Mouse (Mus musculus) adrenal gland, adult (tissue): ENCODE measurements around the gene Hspg2.

ENCODE experiments used
- DNase-seq, 2 experiments: peaks; one replicate each; pipeline ENCODE4 v3.0.0; 2022 to 2023; ENCODE audit warnings: low spot score in 1 of 2; ENCODE audit not compliant: inconsistent age in 2 of 2

Gene Hspg2

DNA sequence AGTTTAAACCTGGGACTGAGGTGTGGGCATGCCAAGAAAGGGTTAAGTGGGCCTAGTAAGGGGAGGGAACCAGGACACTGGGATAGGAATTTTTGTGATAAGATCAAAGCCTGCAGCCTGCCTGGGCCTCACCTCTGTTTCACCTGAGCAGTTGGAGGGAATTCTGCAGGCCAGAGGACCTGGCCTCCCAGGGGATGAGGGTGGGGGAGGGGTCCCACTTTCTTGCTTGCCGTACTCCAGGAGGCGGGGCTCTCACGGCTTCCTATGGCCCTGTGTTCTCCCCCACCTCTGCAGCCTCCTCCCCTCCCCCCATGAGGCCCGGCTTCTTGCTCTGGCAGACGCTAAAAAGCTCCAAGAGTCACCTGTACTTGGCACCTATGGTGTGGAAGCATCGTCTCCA, 11.2 kb downstream of the Hspg2 start:
- peak; percentile 27 to 43 for DNase-seq

DNA sequence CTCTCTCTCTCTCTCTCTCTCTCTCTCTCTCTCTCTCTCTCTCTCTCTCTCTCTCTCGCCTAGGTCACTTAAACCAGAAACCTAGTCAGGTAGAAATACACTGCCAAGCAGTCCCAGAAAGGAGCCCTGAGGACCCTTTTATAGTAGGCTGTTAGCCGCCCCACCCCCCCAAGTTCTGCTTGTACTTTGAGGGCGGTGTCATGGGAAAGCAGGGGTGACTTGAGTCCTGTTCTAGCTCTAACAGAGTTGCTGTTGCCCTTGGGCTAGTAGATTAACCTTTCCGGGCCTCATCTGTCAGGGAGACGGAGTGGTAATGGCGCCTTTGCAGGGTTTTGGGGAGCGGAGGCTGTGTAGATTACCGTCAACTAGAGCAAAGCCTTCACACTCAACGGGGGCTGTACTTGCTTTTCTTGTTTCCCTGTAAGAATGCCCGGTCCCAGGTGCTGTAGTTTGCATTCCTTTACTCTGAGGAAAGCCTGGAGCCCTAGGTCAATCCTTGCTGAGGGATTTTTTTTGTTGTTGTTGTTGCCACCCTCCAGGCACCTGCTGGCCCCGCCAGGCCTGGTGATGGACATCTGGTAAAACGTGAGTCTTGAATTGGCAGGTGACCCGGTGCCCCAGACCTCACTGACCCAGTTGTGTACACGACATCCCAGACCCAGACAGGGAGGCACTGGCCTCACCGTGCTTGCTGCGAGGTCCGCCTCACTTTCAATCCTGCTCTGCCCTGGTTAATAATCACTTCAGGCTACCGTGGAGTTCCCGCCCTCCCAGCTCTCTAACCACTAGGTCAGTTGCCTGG, 11.8 kb downstream of the Hspg2 start:
- peak; percentile 13 to 43 for DNase-seq

DNA sequence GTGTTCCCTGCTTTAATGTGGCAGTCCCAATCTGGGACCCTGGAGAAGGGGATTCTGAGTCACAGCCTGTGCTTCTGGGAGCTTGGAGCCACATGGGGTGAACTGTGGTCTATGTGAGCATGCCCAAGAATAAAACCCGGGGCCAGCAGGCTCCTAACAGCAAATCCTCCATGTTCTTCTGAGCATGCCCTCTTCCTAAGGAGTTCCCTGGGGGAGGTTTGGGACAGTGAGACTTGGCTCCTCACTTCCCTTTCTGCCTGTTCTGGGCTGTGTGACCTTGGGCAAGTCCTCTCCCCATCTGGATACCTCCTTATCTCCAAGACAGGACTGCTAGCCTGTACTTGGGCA, 12.4 kb downstream of the Hspg2 start:
- peak; percentile 37 to 61 for DNase-seq

DNA sequence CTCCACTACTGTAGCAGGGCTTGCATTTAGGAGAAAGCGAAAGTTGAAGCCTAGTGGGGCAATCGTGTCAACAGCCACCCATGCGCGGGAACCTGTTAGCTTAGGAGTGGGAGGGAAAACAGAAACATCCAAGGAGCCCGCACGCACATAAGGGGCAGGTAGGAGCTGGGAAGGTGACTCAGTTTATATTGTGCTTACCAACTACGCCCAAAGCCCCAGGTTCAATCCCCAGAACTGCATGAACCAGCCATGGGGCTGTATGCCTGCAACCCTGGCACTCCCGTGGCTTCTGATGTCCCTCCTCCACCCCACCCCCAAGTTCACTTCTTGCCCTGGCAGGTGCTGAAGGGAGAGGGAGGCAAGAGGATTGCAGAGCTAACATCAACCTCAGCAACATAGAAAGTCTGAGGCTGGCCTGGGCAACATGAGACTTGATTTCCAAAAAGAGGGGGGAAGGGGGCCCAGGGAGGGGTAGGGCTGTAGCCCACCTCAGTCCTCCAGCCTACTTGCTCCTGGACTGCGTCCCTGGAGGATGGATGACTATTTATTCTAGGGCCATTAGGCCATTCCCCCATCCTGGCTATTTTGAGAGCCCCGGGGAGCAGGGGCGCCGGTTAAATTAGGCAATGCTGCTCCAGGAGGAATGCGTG, 12.9 kb downstream of the Hspg2 start:
- peak; percentile 20 to 32 for DNase-seq

DNA sequence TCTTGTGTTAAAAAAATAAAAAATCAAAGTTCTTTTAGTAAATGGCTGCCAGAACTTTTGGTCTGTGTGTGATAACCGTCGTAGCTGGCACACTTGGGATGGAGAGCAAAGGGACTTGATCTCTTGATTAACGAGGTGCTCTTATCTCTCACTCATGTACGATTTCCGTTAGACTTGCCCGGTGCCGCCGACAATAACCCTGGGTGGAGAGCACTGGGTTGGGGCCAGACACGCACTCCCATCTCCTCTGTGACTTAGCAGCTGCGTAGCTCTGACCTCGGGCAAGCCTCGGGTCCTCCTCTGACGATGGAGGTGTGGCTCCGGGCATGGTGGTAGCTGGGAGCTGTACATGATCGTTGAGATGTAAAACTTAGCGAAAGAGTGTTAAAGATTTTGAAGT, 15.3 kb downstream of the Hspg2 start:
- peak; percentile 73 to 81 for DNase-seq

DNA sequence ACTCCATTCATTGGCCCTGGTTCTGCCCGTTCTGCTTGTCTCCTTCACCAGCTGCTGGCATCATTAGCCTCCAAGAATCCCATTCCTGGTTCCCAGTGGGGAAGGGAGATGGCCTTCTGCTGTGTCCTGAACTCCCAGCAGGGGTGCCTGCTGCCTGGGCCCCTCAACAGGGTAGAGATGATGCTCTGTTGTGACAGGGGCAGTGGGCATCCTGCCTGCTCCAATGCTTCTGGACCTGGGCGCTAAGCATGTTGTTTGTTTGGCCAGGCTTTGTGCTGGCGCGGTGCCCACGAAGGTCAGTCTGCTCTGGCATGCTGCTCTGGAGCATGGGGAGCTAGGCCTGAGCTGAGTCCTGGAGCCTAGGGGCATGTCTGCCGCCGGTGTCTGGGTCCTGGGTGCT, 16.0 kb downstream of the Hspg2 start:
- peak; percentile 81 to 92 for DNase-seq

DNA sequence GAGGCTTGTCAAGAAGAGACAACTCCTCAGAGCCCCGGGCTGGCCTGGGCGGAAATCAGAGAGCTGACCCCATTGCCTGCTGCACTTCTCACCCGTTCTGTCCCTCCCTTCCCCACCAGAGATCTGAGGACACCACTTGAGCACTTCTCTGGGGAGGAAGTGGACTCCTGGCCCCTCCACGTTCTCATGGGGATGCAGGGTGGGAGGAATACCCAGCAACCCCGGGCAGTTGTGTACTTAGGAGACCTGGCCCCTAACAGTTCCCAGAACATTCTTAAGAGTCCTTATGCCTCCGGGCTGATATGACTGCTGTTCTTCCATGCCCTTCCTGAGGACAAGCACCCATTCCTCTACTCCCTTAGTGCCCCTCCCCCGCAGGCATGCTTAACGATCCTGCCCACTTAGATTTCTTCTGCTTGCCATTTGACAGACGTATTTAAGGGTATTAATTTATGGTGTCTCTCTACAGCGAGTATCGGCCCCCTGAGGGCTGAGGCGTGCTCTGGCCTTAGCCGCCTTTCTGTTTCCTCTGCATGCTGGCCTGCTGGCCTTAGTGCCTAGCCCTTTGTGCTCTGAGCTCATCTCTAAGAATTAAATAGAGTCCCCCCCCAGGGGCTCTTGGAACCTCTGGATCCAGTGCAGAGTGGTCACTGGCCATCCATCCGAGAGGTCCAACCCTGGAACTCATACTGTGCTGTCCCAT, 16.8 kb downstream of the Hspg2 start:
- peak; percentile 27 to 54 for DNase-seq

DNA sequence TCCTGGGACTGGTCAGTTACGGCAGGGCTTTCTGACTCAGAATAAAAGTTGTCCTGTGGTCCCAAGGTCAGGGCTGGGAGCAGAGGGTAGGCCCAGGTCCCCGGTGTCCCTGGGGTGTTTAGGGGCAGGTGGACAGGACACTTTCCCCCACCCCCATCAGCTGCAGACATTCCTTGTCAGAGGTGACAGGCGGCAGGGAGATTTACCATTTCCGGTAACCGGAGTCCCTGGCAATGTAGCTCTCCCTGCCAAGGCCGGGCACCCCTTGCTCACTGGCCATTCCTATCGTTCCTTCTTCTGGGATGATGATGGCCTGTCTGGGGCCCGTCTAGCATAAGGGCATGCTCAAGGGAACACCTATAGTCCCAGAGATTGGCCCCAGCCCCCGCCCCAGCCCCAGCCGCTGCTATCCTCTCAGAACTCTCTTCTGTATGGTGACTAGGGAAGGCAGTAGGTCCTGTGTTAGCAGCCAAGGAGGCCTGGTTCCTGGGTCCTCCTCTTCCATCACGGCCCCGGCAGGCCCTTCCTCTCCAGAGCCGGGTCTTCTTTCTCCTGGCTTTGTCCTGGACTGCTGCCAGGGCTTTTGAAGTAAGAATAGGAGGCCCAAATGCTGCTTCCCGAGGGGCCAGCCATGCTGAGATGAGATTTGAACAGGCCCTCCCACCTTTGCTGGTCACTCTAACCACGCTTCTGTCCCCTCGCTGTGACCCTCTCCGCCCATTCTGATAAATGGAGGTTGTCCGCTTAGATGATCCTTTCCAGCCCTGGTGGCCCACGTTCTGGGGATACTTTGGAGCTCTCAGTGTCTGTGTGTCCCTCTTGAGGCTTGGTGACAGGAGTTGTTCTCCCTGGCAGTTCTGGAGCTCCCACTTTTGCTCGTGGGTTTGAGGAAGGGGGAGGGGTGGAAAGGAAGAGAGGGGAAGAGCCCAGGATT, 17.8 kb downstream of the Hspg2 start:
- peak; percentile 72 to 89 for DNase-seq

DNA sequence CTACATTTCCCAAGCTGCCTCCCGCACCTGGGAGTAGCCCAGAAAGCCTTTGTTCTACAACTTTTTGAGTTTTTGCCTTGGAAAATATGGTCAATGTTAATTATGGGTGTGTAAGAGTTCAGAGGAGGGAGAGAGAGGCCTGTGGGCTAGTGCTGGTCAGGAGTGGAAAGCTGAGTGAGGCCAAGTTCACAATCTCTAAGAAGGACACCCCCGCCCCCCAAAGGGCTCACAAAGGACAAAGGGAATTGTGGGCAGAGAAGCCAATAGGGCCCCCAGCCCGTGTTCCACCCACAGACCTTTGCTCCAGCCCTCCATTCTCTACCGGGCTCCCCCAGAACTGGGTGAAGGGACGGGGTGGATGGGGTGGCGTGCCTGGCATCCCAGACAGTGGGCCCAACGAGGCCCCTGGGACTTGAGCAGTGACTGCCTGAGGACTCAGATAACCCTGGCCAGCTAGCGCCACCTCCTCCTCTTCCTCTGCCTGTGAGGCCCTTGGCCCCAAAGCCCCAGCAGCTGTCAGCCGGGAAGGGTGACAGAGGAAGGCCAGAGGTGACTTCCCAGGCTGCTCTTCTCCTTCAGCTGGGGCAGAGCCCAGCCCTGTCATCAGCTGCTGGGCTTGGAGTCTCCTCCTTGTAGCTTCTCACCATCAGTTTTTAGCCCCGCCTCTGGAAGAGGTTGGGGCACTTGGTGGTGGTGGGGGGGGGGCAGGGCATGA, 18.9 kb downstream of the Hspg2 start:
- peak; percentile 80 to 88 for DNase-seq

DNA sequence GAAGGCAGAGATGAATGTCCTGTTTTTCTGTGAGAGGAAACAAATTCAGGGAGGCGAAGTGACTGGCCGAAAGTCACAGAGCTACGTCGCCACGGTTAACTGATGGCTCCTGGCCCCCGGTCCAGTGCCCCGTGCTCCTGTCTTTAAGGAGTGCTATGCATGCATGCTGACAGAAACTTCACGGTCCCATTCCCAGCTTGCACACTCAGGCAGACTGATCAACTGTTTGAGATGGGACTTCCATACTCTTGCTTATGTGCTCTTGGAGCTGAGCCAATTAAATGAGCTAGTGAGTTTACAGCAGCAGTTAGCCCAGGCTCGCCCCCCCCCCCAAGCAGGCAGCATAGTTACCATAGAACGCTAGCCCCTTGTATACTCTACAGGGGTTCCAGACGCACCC, 19.5 kb downstream of the Hspg2 start:
- no peak for DNase-seq

DNA sequence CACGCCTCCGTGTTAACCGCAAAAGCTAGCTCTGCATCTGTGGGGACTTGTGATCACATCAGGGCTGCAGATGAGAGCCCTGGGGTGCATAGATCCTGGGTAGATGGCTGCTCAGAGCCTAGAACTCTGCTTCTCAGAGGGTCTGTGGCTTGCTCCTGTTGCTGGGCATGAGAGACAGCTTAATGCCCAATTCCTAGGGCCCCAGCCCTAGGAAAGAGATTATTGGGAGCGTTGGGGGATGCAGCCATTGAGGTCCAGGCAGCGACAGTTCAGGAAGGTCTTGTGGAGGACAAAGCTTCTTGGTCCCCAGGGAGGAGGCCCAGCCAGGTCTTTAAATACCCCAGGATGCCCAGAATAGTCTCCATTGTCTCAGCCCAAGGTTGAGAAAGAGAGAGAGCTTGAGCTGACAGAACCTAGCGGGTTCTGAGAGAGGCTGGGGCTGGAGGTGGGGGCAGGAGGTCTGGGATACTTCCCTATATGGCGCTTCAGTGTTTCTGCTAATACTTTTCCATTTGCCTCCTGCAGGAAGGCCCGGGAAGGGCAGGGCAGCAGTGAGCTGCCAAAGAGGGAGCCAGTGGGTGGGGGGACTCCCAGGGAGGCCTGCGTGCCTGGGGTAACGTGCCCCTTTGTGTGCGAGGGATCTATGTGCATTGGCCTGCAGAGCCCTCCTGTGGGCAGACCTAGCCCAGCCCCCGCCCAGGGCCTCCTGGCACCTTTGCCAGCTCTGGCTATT, 20.2 kb downstream of the Hspg2 start:
- DNase-seq = peak; percentile 63 to 77

DNA sequence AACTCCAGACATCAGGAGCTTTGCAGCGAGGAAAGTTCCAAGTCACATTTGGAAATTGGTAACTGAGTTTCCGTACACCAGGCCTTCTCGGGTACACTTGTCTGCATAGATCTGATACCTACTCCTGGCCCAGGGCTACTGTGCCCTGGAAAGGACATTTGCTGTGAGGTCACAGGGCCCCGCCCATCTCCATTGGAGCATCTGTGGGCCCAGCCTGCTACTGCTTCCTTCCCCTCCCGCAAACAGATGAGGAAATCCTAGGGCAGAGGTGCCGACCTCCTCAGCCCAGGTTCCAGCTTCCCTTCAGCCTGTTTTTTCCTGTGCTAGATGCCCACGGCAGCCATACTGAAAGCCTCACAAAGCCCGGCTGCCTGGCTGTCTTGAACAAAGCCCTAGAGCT, 21.4 kb downstream of the Hspg2 start:
- peak; percentile 68 to 80 for DNase-seq

DNA sequence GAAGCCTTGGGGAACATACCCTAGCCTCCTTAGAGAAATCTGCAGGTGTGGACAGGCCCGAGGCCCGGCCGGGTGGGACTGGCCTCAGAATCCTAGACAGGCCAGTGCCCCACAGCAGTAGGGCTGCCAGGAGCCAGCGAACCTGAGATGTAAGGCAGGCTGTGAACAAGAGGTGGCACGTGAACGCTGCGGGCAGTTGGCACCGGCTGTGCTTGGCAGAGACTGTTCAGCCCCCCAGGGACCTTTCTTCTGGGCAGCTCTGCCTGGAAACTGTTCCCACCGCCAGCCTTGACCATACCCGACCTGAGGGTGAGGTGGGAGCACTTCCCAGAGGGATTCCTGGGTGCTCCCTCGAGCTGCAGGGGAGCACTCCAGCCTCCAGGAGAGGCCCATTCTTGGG, 24.0 kb downstream of the Hspg2 start:
- DNase-seq = peak in 1 of 2 experiments; percentile 52

DNA sequence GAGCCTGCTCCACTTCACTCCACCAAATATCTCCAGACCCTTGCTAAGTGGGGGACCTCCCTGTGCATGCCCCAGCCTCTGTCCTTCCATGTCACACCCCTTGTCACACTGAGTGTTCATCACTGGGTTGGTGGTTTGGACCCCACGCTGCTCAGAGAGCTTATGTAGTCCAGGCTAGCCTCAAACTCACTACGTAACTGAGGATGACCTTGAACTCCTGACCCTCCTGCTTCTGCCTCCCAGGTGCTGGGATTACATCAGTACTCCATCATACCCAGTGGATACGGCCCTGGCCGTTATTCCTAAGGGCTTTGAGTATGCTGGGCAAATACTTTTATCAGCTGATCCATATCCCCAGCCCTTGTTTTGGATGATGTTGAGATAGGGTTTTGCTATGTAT, 24.6 kb downstream of the Hspg2 start:
- DNase-seq = no peak

DNA sequence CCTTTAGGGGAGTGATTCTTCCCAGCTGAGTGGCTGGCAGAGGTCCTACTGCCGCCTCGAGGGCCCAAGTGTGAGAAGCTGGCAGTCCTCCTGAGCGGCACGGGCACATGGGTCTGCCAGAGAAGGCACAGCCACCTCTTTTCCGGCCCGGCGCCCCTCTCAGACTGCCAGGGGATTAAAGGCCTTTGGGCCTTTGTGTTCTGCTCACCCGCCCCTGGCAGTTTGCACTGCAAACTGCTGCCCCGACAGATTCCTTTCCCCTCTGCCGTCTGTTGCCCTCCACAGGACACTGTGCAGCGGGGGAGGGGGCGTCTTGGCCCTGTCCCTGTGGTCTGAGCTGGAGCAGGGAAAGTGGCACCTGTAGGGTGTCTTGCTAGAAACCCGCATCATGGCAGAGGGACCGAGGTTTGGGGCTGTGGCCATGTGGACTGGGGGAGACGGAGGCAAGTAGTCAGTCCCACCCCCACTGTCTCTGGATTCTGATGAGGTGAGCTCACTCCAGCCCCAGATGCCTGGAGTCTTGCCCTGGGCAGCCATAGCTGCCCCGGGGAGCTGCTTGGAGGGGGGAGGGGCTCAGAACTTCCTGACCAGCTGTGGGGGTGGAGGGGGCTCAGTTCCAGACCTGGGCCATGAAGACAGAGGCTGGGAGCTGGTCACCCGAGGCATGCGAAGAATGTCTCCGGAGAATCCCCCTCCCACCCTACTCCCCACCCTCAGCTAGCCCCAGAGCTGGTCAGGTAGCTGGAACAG, 26.4 kb downstream of the Hspg2 start:
- peak; percentile 49 to 58 for DNase-seq

DNA sequence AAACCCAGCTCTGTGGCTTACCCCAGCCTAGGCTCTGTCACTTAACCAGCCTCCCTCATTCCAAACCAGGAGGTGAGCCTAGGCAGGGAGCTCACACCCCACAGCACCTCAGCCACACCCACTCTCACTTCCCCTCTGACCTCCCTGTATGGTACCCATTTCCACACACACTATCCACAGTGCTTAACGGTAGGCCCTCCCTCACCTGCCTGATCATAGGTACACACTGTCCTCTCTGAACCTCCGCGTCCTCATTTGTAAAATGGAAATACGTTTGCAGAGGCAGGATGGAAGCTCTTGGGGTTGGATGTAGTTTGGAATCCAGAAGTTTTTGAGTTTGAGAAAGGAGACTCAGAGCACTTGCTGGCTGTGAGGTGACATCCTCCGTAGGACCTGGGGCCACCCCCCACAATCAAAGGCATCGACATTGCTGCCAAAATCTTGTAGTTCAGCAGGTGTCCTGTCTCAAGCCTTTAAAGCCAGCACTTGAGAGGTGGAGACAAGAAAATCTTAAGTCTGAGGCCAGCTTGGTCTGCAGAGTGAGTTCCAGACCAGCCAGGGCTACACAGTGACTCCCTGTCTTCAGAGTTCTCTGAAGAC, 27.0 kb downstream of the Hspg2 start:
- DNase-seq = peak in 1 of 2 experiments; percentile 14

DNA sequence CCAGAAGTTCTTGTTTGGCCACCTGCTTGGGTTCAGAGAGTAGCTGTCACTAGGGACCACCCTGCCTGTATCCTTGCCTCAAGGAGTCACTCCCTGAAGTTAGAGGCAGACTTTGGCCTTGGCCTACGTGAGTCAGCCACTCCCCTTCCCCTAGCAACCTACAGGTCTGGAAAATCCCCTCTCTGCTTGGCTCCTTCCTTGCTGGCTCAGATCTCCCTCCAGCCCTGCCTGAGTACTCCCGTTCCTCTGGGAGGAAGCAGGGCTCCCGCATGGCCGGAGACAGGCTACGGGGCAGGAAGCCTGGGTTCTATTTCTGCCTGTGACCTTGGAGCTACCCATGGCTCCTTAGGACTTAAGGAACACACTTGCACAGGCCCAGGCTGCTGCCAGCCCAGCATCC, 28.8 kb downstream of the Hspg2 start:
- DNase-seq = peak; percentile 78 to 87

DNA sequence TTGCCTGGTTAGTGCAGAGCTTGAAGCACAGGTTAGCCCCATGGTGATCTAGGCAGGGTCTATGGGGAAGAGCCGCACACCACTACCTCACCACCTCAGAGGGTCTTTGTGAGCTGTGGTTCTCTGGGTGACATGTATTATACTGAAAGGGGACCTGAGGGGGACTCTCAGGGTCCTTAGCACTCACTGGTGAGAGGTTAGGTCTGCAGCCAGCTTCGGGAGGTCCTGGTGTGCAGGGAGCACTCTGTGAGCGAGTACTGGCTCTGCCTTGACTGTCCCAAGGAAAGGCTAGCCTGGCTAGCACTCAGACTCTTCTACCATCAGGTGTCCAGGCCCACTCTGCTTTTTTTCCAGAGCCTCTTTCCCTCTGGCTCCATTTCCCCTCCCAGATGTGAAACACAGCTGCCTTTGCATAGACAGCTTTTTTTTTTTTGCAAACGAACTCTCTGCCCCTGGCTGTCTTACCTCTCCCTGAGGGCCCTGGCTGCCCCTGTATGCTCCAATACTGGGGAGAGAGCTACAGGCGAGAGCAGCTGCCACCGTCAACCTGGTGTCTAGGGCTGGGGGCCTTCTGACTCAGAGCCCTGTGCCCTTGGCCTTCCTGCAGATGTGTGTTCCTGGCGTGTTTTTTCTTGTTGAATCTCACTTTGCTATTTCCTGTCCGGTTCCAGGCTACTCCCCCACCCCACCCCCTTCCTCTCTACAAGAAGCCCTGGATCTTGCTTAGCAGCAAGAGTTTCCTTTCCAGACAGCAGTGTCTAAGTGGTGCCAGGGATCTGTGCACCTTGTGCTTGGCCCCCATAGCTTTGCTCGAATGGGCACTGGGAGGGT, 29.5 kb downstream of the Hspg2 start:
- DNase-seq = peak; percentile 81 to 89
